Mouse (Mus musculus): Measurements from ENCODE around the gene Hrh1.

DNA sequence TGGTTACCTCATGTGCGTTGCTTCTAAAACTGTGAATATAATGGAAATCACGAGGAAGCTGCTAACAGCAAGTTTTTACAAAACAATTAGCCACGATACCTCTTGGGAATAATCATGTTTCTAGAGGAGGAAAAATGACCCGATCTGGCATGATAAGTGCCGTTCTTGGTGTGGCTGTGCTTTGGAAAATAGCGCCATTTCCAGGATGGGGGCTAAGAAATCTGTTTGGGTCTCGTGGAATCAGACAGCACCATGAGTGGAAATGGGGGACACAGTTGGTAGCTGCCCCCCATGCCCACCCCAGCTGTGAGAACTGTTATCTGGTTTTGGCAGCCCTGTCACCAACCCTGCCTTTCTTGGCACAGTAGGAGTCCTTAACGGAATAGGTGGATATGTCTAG is 34.0 kb upstream of the Hrh1 start:
- TF ChIP-seq CTCF (IDR thresholded peaks at IDR 0.05) (no peak), EP300 (IDR thresholded peaks at IDR 0.05) (no peak)

Data from lung, postnatal 0 days (tissue).